Mouse (Mus musculus): ENCODE measurements around the gene Id4. TPM values are rescaled to one million over a fixed set of nuclear protein-coding genes. Genes with fewer than 3 reads are reported as not detected.

The Id4 gene
- polyA plus RNA-seq, 1 experiment from 2014 or later: 47.3 TPM

DNA sequence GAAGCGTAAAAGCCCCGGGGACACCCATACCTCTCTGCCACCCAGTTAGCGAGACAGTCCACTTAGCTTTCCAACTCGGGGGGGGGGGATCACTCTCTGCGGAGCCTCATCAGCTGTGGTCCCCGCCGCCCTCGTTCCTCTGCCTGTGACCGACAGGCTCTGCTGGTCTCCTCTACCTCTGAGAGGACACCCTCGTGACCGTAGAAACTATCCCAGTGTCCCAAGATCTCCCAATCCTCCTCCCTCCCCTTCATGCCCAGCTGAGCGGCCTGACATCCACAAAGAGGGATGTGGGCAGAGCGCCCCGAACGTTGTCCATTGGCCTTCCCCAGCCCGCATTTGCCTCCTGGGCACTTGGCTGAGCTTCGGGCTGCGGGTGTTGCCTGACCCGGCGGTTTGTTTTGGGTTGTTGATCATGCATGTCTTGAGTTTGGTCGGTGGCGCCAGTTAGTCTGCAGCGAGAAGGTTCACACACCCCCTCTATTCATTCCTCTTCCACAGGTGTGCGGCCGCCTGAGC, 1.5 kb downstream of the Id4 start:
- DNase-seq (ENCODE audit: low spot score): peak; percentile 45
- Histone ChIP-seq H3K4me3 (peak overlapping the region; percentile 66), H3K4me1 (replicated peaks) (peaks cover 35% of the 10 kb centered on the region), H3K9me3 (no peaks in the 10 kb centered on the region), H3K36me3 (peaks cover 3% of the 10 kb centered on the region; the same call in 1 of the 2 replicates), H3K27me3 (ENCODE audit: insufficient read depth, poor library complexity, severe bottlenecking) (peaks cover 22% of the 10 kb centered on the region), H3K27ac (peak overlapping the region; percentile 94)
- WGBS: under 1% methylated on average over 25 of the region's 25 CpGs

DNA sequence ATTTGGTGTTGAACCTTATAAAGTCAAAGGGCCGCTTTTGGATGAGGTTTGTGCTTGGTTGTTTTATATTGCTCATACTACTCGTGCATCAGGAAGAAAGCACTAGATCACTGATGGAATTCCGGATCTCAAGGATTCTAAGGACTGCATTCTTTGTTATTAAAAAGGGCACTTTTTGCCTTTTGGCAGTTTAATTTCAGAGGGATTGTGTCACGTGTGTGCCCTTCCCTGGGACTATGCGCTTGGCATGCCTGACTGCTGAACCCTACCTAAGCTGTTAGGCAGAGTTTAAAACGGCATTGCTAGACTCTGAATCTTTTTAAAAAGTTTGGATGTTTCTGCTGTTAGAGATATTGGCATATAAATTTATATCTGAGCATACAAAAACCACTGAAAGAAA, 4.0 kb downstream of the Id4 start:
- no peak overlapping the region for H3K27ac ChIP-seq
- no peaks in the 10 kb centered on the region for H3K9me3 ChIP-seq
- H3K4me1 ChIP-seq (replicated peaks): peaks cover 25% of the 10 kb centered on the region
- H3K36me3 ChIP-seq: peaks cover 3% of the 10 kb centered on the region; the same call in 1 of the 2 replicates
- DNase-seq (ENCODE audit: low spot score): no peak
- 68% methylated on average over 6 of the region's 6 CpGs for WGBS
- H3K27me3 ChIP-seq (ENCODE audit: insufficient read depth, poor library complexity, severe bottlenecking): peaks cover 25% of the 10 kb centered on the region
- H3K4me3 ChIP-seq: peak overlapping the region; percentile 66

DNA sequence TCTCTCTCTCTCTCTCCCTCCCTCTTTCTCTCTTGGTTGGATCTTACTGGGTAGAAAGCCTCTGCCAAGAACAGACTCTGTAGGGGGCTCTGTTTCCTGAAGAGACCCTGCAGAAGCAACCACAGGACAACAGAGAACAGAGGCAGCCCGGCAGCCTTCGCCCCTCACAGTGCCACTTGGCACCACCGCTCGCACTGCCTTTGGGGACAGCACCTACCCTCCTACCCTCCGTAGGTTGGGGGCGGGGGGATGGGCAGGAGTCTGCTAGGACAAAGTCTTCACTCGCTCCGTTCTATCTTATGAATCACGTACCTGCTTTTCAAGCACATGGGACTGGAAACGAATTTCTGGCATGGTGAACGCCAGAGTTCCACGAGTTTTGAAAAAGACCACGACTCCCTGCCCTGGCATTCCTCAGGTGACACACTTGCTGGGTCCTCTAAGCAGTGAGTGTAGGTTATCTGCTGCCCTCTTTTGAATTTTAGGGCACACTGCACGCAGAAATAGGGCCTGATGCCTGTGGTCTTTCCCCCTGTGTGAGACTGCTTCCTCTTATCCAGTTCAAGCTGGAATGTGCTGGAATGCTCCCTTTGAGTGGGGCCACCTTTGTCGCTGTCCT, 12.5 kb downstream of the Id4 start:
- no peaks in the 10 kb centered on the region for H3K9me3 ChIP-seq
- 7% methylated on average over 15 of the region's 15 CpGs for WGBS
- no peaks in the 10 kb centered on the region for H3K36me3 ChIP-seq
- H3K27me3 ChIP-seq (ENCODE audit: insufficient read depth, poor library complexity, severe bottlenecking): peaks cover 19% of the 10 kb centered on the region
- peak overlapping the region; percentile 81 for H3K27ac ChIP-seq
- H3K4me1 ChIP-seq (replicated peaks): peaks cover 12% of the 10 kb centered on the region
- H3K4me3 ChIP-seq: peak overlapping the region; percentile 42
- DNase-seq (ENCODE audit: low spot score): peak; percentile 62

DNA sequence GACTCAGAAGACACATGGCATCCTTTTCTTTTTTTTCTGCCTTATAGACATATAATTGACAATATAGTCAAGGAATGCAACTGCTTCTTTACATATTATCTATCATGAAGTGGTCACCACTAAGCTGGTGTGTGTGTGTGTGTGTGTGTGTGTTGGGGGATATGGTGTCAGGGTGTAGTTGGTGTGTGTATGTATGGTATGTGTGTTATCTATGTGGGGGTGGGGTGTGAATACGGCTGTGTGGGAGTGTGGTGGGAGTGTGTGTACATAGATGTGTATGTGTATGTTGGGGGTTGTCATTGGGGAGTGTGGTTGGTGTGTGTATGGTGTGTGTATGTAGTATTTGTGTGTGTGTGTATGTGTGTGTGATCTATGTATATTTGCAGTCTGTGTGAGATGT, 13.1 kb downstream of the Id4 start:
- H3K4me3 ChIP-seq: no peak overlapping the region

DNA sequence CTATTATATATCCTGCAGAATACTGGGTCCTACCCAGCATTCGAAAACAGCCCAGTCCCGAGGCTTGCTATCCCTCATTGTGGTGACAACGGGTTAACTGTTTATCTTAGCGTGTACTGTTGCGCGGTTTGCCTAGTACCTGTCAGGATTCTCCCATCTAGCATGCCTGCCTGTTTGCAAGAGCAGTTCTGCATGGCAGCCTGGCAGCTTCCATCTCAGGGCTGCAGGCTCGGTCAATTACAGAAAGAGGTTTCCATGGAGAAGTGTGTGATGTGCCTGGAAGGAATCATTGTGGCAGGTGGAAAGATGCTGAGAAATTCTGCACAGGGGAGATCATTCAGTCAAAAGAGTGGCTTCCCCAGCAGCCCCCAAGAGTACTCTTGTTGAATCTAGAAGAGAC, 16.0 kb downstream of the Id4 start:
- H3K27me3 ChIP-seq (ENCODE audit: insufficient read depth, poor library complexity, severe bottlenecking): peaks cover 11% of the 10 kb centered on the region; the same call in 1 of the 2 replicates
- H3K9me3 ChIP-seq: no peaks in the 10 kb centered on the region
- peaks cover 12% of the 10 kb centered on the region for H3K4me1 ChIP-seq (replicated peaks)
- no peak for DNase-seq (ENCODE audit: low spot score)
- no peak overlapping the region for H3K4me3 ChIP-seq
- H3K36me3 ChIP-seq: no peaks in the 10 kb centered on the region
- no peak overlapping the region for H3K27ac ChIP-seq
- 87% methylated on average over 7 of the region's 7 CpGs for WGBS

More for the DNA sequence above, 13.1 kb downstream of the Id4 start:
- DNase-seq (ENCODE audit: low spot score): no peak
- Histone ChIP-seq H3K27ac (peak overlapping the region; percentile 81; the same call in 1 of the 2 replicates), H3K9me3 (no peaks in the 10 kb centered on the region), H3K36me3 (no peaks in the 10 kb centered on the region), H3K27me3 (ENCODE audit: insufficient read depth, poor library complexity, severe bottlenecking) (peaks cover 13% of the 10 kb centered on the region), H3K4me1 (replicated peaks) (peaks cover 12% of the 10 kb centered on the region)
- 74% methylated on average over 1 of the region's 1 CpGs for WGBS

DNA sequence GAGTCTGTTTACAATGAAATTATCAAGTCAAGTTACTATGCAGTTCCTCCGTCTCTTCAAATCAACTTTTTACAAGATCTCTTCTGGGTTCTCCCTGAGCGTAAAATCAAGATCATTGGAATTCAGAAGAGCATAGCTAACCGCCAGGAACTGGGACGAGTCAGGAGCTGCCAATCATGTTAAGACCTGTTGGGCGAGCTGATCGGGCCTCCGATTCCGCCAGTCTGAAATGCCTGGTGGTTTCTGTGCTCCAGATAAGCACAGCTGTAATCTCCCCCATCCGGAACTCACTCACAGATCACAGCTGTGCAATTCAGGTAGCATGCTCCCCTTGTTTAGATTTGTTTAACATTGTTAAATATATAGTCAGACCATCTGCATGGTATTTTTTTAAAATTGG, 23.4 kb downstream of the Id4 start:
- no peak for DNase-seq (ENCODE audit: low spot score)
- 85% methylated on average over 9 of the region's 9 CpGs for WGBS

DNA sequence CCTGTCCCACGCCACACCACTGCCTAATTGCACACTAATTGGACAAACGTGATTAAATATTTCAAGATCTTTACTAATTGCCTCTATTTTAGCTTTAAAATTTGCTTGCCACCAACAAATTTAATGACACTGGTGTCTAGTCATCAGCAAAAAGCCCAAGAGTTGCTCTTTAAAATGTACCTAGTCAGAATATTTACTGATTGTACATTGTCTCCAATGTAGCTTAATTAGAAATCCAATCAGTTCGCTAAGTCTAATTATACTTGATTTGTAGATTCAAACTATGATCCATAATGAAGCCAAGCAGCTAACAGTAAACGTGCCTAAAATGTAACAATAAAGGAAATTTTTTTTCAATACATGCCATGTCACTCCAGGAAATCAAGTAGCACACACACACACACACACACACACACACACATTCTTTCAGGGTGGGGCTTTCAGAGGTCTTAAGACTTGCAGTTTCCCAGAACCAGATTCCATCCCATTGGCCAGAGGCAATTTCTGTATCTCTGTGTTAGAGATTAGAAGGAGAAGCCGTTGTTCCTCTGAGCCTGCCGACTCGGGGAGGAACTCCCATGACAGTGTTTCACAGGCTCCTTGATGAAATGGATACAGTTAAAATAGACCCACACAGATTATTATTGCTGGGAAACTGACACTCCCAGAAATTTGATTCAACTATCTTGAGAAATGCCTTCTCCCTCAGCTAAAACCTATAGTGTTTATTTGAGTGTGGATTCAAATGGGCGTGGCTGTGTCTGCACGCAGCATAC, 24.1 kb downstream of the Id4 start:
- no peak for DNase-seq (ENCODE audit: low spot score)
- H3K36me3 ChIP-seq: no peaks in the 10 kb centered on the region
- no peaks in the 10 kb centered on the region for H3K4me1 ChIP-seq (replicated peaks)
- no peaks in the 10 kb centered on the region for H3K27me3 ChIP-seq (ENCODE audit: insufficient read depth, poor library complexity, severe bottlenecking)
- WGBS: 84% methylated on average over 9 of the region's 9 CpGs
- no peaks in the 10 kb centered on the region for H3K9me3 ChIP-seq
- H3K27ac ChIP-seq: no peak overlapping the region
- H3K4me3 ChIP-seq: no peak overlapping the region

More for the DNA sequence above, 23.4 kb downstream of the Id4 start:
- H3K9me3 ChIP-seq: no peaks in the 10 kb centered on the region
- H3K27me3 ChIP-seq (ENCODE audit: insufficient read depth, poor library complexity, severe bottlenecking): no peaks in the 10 kb centered on the region
- H3K27ac ChIP-seq: no peak overlapping the region
- H3K4me3 ChIP-seq: no peak overlapping the region
- no peaks in the 10 kb centered on the region for H3K36me3 ChIP-seq
- H3K4me1 ChIP-seq (replicated peaks): no peaks in the 10 kb centered on the region

DNA sequence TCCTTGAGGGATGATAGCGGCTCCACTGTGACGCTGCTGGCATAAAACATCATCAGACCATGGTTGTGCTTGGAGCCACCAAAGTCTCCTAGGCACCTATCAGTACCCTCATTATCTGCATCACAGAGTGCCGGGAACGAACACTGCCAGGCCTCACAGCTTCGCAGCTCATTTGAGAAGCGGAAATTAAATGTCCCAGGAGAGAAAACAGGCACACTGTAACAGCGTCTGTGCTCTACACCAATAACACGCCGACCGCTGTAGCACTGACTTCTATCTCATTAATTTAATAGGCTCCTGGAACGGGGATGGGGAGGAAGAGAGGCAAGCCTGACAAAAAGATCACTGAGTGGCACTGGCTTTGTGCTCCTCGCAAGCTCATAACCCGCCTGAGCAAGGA, 29.4 kb downstream of the Id4 start:
- no peak overlapping the region for H3K4me3 ChIP-seq
- no peaks in the 10 kb centered on the region for H3K27me3 ChIP-seq (ENCODE audit: insufficient read depth, poor library complexity, severe bottlenecking)
- 75% methylated on average over 13 of the region's 13 CpGs for whole genome bisulfite sequencing
- H3K27ac ChIP-seq: 0 out of 2 replicates have a peak overlapping the region, but pooled peaks have one; percentile 37
- H3K9me3 ChIP-seq: no peaks in the 10 kb centered on the region
- H3K4me1 ChIP-seq (replicated peaks): 0 out of 2 replicates have a peak, but pooled peaks cover 10% of the 10 kb centered on the region
- DNase-seq (ENCODE audit: low spot score): no peak
- H3K36me3 ChIP-seq: no peaks in the 10 kb centered on the region

DNA sequence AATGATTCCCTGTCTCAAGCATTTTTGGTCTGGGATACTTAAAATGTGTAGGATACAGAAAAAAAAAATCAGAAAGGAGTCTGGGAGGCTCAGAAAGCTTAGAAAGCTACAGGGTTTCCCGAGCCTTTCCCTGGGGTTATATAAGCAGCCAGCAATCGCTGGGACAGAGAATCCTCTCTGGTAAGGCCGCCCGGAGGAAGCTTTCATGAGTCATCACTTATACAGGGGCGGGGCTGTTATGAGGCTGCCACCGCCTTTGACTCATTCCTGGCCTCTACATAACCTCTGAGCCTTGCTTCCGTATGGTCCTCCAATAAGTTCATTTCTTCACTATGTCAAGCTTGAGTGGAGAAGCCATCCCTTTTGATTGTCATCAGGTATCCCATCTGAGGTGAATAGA, 53.5 kb downstream of the Id4 start:
- 82% methylated on average over 7 of the region's 7 CpGs for WGBS
- Histone ChIP-seq H3K4me3 (no peak overlapping the region), H3K36me3 (no peaks in the 10 kb centered on the region), H3K9me3 (0 out of 2 replicates have a peak, but pooled peaks cover 5% of the 10 kb centered on the region), H3K27me3 (ENCODE audit: insufficient read depth, poor library complexity, severe bottlenecking) (peaks cover 52% of the 10 kb centered on the region), H3K4me1 (replicated peaks) (peaks cover 21% of the 10 kb centered on the region), H3K27ac (no peak overlapping the region)
- no peak for DNase-seq (ENCODE audit: low spot score)
